Mouse (Mus musculus) myocyte (in vitro differentiated cells): Measurements from ENCODE around the gene Fam89a.

Source experiments
- CEBPB ChIP-seq: IDR thresholded peaks from 2 replicates; pipeline ENCODE4 v1.6.1; 2011; ENCODE audit warnings: mild to moderate bottlenecking, moderate library complexity; ENCODE audit not compliant: poor library complexity, insufficient read depth, severe bottlenecking
- E2F4 ChIP-seq: IDR thresholded peaks from one replicate; pipeline ENCODE4 v1.6.1; 2011; ENCODE audit warnings: mild to moderate bottlenecking, control low read depth, moderate library complexity; ENCODE audit not compliant: insufficient read depth
- MAX ChIP-seq: IDR thresholded peaks from one replicate; pipeline ENCODE4 v1.6.1; 2011; ENCODE audit warnings: low read depth, mild to moderate bottlenecking, control low read depth
- MYOD1 ChIP-seq, 3 experiments: IDR thresholded peaks; one replicate each; pipeline ENCODE4 v1.6.1; 2011; ENCODE audit warnings: control low read depth in 2 of 3, low read depth in 2 of 3, mild to moderate bottlenecking in 2 of 3, moderate library complexity in 1 of 3; ENCODE audit not compliant: insufficient read length in 2 of 3, control insufficient read depth in 1 of 3
- MYOG ChIP-seq, 3 experiments: IDR thresholded peaks; one replicate each; pipeline ENCODE4 v1.6.1; 2011; ENCODE audit warnings: control low read depth in 2 of 3, low read depth in 2 of 3, mild to moderate bottlenecking in 2 of 3; ENCODE audit not compliant: insufficient read length in 2 of 3, control insufficient read depth in 1 of 3, insufficient read depth in 1 of 3
- POLR2A ChIP-seq: IDR thresholded peaks from one replicate; pipeline ENCODE4 v1.6.1; 2011; ENCODE audit warnings: low read depth, mild to moderate bottlenecking, control low read depth, moderate library complexity; ENCODE audit not compliant: insufficient read length
- POLR2AphosphoS2 ChIP-seq: IDR thresholded peaks from one replicate; pipeline ENCODE4 v1.6.1; 2011; ENCODE audit warnings: low read depth, control low read depth; ENCODE audit not compliant: insufficient read length
- REST ChIP-seq: IDR thresholded peaks from one replicate; pipeline ENCODE4 v1.6.1; 2011; ENCODE audit warnings: mild to moderate bottlenecking, control low read depth, moderate library complexity; ENCODE audit not compliant: insufficient read depth, insufficient read length
- USF1 ChIP-seq: IDR thresholded peaks from one replicate; pipeline ENCODE4 v1.6.1; 2011; ENCODE audit warnings: low read depth, mild to moderate bottlenecking, control low read depth, moderate library complexity

DNA sequence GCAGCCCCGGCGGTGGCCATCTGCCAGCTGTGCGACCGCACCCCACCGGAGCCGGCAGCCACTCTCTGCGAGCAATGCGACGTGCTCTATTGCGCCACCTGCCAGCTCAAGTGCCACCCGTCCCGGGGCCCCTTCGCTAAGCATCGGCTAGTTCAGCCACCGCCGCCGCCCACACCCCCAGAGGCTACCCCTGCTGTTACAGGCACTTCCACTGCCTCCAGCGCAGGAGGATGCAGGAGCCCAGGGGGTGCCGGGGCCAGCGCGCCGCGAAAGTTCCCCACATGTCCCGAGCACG, 42.8 kb upstream of the Fam89a start:
- TF ChIP-seq E2F4 (no peak), MYOD1 (IDR thresholded peaks at IDR 0.05; ENCODE audit: control insufficient read depth in 1 of 3, insufficient read length in 2 of 3, low read depth in 2 of 3) (no peak), POLR2A (no peak), POLR2AphosphoS2 (no peak), MAX (no peak), REST (no peak), MYOG (IDR thresholded peaks at IDR 0.05; ENCODE audit: control insufficient read depth in 1 of 3, insufficient read depth in 1 of 3, insufficient read length in 2 of 3, low read depth in 2 of 3) (no peak), USF1 (no peak), CEBPB (no peak)
